Mouse (Mus musculus) ES-Bruce4 (cell line): ENCODE results near the gene Ntm.

Source experiments
- CTCF ChIP-seq: IDR thresholded peaks from one replicate; pipeline ENCODE4 v1.8.1; 2011; ENCODE audit warnings: low read depth, low read length
- EP300 ChIP-seq: IDR thresholded peaks from 2 replicates; pipeline ENCODE4 v1.6.1; 2011; ENCODE audit warnings: low read depth, low read length; ENCODE audit not compliant: insufficient read depth
- POLR2A ChIP-seq: IDR thresholded peaks from one replicate; pipeline ENCODE4 v1.8.1; 2011; ENCODE audit warnings: low read length; ENCODE audit not compliant: insufficient read depth

GRCm38 (mm10) chr9:29956936-29957335 lies 6.0 kb downstream of the Ntm start:
- TF ChIP-seq EP300 (no peak), CTCF (no peak), POLR2A (no peak)
